Mouse (Mus musculus): ENCODE data around the gene Crygd.
A peak's percentile ranks its signal among the peaks of the same experiment; 100 is the strongest.

DNA sequence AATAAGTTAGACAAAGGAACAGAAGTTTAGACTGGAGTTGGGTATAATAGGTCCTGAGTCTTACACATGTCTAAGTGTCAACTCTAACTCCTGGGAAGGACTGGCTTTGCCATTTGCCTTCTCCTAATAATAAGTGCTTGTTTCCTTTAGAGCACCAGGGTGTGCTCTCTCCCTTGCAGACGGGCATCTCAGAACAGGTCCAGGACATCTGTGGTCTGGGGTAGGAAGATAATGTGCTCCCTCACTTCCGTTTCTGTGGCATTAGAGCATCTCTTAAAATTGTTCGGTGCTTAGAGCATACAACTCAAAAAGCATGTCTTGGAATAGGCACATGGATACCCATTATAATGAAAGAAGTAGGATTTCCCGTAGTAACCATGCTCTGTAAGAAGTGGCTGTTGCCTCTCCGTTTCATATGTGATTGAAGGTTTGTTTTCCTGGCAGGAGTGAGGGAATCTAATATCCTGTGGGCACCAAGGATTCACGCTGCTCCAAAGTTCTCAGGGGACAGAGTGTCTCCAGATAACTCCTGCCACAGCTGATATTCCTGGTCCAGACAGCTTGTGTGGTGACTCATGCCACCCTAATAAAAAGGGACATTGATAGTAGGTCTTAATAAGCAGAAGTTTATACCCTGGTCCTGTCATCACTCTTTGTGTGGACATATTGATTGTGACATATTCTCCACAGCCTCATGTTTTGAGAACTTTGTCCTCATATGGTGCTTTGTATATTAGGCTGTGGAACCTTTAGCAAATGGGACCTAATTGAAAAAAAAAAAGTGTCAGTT, 25.5 kb upstream of the Crygd start:
- TF ChIP-seq EP300 (IDR thresholded peaks at IDR 0.05; ENCODE audit: low read length) (no peak), NRF1 (IDR thresholded peaks at IDR 0.05; ENCODE audit: low read depth, low read length) (no peak), ELF1 (IDR thresholded peaks at IDR 0.05; ENCODE audit: low read depth, low read length) (no peak), CTCF (conservative IDR thresholded peaks at IDR 0.05 in 1 of 2, IDR thresholded peaks at IDR 0.05 in 1 of 2; ENCODE audit: low read depth in 2 of 2, low read length in 2 of 2) (peak in 1 of 2 experiments; percentile 13; a peak in 1 of 4 replicates), POLR2A (IDR thresholded peaks at IDR 0.05; ENCODE audit: low read depth, low read length) (no peak), USF1 (IDR thresholded peaks at IDR 0.05; ENCODE audit: low read depth, low read length) (no peak), ZC3H11A (IDR thresholded peaks at IDR 0.05; ENCODE audit: low read depth, low read length) (no peak), TBP (conservative IDR thresholded peaks at IDR 0.05; ENCODE audit: low read depth, low read length) (no peak), SMC3 (IDR thresholded peaks at IDR 0.05; ENCODE audit: low read depth, low read length) (no peak), RCOR1 (conservative IDR thresholded peaks at IDR 0.05; ENCODE audit: low read depth, low read length) (no peak), ZKSCAN1 (IDR thresholded peaks at IDR 0.05; ENCODE audit: borderline replicate concordance, low read depth, low read length) (no peak)
